Mouse (Mus musculus) heart, embryonic 11.5 days (tissue): ENCODE results near the gene Eqtn. TPM values are rescaled to one million over a fixed set of nuclear protein-coding genes. Genes with fewer than 3 reads are reported as not detected.

Experiments
- ATAC-seq: fragments of 200-750 bp; cut with Nextera tagmentation; replicated peaks from 2 replicates; pipeline ENCODE4 v1.8.0; 2017; ENCODE audit warnings: moderate library complexity; ENCODE audit not compliant: insufficient number of reproducible peaks, low FRiP score, low TSS enrichment
- H3K27ac ChIP-seq: fragments of 300-500 bp; sonication (generic); 2 replicates; pipeline ENCODE4 v1.5.1; 2014; ENCODE audit warnings: mild to moderate bottlenecking, low read depth, low read length
- H3K27me3 ChIP-seq: fragments of 300-500 bp; sonication (generic); 2 replicates; pipeline ENCODE4 v1.6.1; 2014; ENCODE audit warnings: mild to moderate bottlenecking, low read length, mixed read lengths; ENCODE audit not compliant: control insufficient read depth, insufficient read depth
- H3K36me3 ChIP-seq: fragments of 300-500 bp; sonication (generic); 2 replicates; pipeline ENCODE4 v1.6.1; 2014; ENCODE audit warnings: mild to moderate bottlenecking, low read length, moderate library complexity, mixed read lengths; ENCODE audit not compliant: control insufficient read depth, insufficient read depth
- H3K4me1 ChIP-seq: fragments of 300-500 bp; sonication (generic); 2 replicates; pipeline ENCODE4 v1.6.1; 2014; ENCODE audit warnings: low read length; ENCODE audit not compliant: control insufficient read depth, insufficient read depth
- H3K4me2 ChIP-seq: fragments of 300-500 bp; sonication (generic); 2 replicates; pipeline ENCODE4 v1.6.1; 2014; ENCODE audit warnings: mild to moderate bottlenecking, moderate library complexity
- H3K4me3 ChIP-seq: fragments of 300-500 bp; sonication (generic); 2 replicates; pipeline ENCODE4 v1.5.1; 2014; ENCODE audit warnings: low read depth, low read length
- H3K9ac ChIP-seq: fragments of 300-500 bp; sonication (generic); 2 replicates; pipeline ENCODE4 v1.6.1; 2014; ENCODE audit warnings: mild to moderate bottlenecking, low read depth, low read length, moderate library complexity
- H3K9me3 ChIP-seq: fragments of 300-500 bp; sonication (generic); replicated peaks from 2 replicates; pipeline ENCODE4 v1.6.1; 2016; ENCODE audit warnings: low read length; ENCODE audit not compliant: control insufficient read depth
- WGBS: fragments of 180-500 bp; shearing (Covaris S2); extraction: QIAGEN DNeasy Blood & Tissue Kit; methylation state at CpG from one replicate; pipeline ENCODE4 v1.1.7; 2014; ENCODE audit not compliant: insufficient replicate concordance; 5-methylcytosine and 5-hydroxymethylcytosine counted together
- polyA plus RNA-seq: library from polyadenylated mRNA; unstranded; fragments of >200 nt; fragmentation: Nextera tagmentation; extraction: Ambion mirVana; gene quantifications from 2 replicates; pipeline ENCODE4 v1.2.1, GENCODE M21; 2014

Eqtn gene
- polyA plus RNA-seq = 0.23 TPM in 1 of 2 replicates, not detected in the other

DNA sequence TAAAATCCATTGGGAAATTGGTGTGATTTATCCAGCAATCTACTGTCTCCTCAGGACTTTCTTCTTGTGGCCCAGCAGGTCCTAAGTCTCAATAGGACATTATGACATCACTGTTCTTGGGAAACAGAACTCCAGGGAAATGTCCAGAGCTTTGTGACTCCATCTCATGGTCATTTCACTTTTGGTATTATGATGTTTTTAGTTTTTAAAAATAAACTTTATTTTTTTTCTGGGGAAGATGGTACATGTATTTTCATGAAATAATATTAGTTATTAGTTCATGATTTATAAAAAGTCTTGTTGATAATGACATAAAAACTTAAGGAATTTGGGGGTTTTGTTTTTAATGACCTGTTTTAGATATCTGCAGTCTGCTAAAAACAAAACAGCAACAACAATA lies at the start of gene Eqtn:
Gene Eqtn (minus strand): TSS at position 101 of the 400 bp plus-strand sequence.
- H3K9me3 ChIP-seq = no peaks in the 10 kb centered on the region
- no peak within 1 kb of the TSS for H3K9ac ChIP-seq
- H3K27me3 ChIP-seq = no peaks in the 10 kb centered on the region
- H3K4me2 ChIP-seq = no peak within 1 kb of the TSS
- no peak within 1 kb of the TSS for H3K4me3 ChIP-seq
- no peaks in the 10 kb centered on the region for H3K4me1 ChIP-seq
- H3K27ac ChIP-seq = no peak within 1 kb of the TSS
- no peaks in the 10 kb centered on the region for H3K36me3 ChIP-seq
- ATAC-seq = no peak

DNA sequence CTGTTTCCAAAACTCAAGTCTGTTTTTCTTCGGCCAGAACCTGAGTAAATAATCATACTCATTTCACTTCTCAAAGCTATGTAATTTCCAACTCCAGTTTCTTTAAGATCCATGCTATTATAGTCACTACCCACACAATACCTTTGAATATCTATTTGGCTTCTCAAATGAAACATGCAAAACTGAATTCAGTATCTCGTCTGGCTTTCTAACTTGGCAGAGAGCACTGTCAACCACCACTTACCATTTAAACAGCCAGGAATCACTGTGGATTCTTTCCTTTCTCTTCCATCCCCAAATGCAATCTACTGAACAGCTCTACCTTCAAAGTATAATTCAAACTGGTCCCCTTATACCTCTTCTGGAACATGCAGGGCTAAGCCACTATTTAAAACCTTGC lies 44.7 kb upstream of the Eqtn start:
- no peak for ATAC-seq
- no peak overlapping the region for H3K9ac ChIP-seq
- H3K27ac ChIP-seq = no peak overlapping the region
- WGBS = 87% methylated on average over 2 of the region's 2 CpGs
- no peak overlapping the region for H3K4me3 ChIP-seq
- H3K4me2 ChIP-seq = no peak overlapping the region
- no peaks in the 10 kb centered on the region for H3K27me3 ChIP-seq
- H3K4me1 ChIP-seq = peaks cover 10% of the 10 kb centered on the region
- H3K9me3 ChIP-seq = no peaks in the 10 kb centered on the region
- peaks cover 6% of the 10 kb centered on the region; the same call in 1 of the 2 replicates for H3K36me3 ChIP-seq

DNA sequence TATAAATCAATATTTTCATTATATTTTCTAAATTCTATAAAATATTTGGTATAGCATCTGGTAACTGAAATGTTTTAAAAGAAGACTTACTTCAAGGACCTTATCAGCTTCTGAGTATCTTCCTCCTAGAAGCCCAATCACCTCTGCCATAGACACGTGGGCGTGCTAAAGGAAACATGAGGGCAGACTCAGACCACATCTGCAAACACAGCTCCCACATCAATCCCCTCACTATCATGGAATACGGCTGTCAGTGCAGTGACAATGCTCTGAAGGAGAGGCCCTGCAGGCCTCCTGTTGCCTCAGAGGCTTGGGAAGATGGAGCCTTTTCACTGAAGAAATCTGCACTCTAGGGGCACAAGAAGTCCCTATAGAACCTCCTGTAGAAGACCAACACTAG lies 24.1 kb upstream of the Eqtn start:
- WGBS = 75% methylated on average over 3 of the region's 3 CpGs
- Histone ChIP-seq H3K4me1 (no peaks in the 10 kb centered on the region), H3K9ac (no peak overlapping the region), H3K4me3 (no peak overlapping the region), H3K9me3 (no peaks in the 10 kb centered on the region), H3K27ac (no peak overlapping the region), H3K27me3 (no peaks in the 10 kb centered on the region), H3K4me2 (no peak overlapping the region), H3K36me3 (peaks cover 16% of the 10 kb centered on the region)
- ATAC-seq = no peak

DNA sequence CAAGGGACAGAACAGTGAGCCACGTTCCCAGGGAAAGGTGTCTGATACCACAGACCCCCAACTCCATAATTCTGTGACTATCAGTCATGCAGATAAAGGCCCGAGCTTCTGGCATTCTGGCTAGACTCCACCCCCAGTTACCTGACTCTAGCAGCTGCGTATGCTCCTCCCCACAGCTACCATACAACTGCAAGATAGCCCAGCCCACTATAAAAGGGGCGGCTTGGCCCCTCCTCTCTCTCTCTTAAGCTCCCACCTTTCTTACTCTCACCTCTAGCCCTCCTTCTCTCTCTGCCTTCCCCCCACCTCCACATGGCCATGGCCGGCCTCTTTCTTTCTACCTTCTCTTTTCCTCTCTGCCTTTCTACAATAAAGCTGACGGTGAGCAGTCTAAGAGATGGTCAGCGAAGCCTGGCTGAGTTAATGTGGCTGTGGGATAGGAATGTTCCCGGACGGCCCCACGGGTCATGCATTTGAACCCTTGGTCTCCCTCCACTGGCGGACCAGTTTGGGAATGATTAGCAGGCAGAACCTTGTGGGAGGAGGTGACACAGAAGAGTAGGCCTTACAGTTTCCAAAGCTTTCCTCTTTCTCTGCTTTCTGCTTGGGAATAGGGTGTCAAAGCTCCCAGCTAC lies 12.7 kb upstream of the Eqtn start:
- H3K36me3 ChIP-seq = peaks cover 7% of the 10 kb centered on the region; the same call in 1 of the 2 replicates
- no peak for ATAC-seq

DNA sequence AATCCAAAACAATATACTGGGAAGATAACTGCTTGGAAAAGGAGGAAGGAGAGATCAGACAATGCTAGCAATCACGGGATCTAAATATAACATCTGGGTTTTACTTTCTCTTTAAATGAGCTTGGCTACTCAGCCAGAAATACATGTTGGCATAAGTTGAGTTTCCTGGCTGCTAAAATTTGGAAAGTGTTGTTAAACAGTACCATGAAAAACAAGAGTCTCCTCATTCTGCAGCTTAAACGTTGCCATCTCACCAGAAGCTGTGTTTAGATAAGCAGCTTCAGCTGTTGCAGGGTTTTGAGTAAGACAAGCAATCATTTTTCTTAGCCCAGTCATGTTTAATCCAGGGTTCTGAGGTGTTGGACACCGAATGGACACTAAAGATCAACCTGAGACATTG lies 26.9 kb downstream of the Eqtn start:
- Histone ChIP-seq H3K4me1 (no peaks in the 10 kb centered on the region), H3K4me2 (no peak overlapping the region)
- WGBS = 59% methylated on average over 3 of the region's 3 CpGs

More for the DNA sequence above, 12.7 kb upstream of the Eqtn start:
- no peak overlapping the region for H3K9ac ChIP-seq
- no peak overlapping the region for H3K27ac ChIP-seq
- no peak overlapping the region for H3K4me3 ChIP-seq
- H3K27me3 ChIP-seq = no peaks in the 10 kb centered on the region
- WGBS = 69% methylated on average over 11 of the region's 11 CpGs
- no peaks in the 10 kb centered on the region for H3K9me3 ChIP-seq
- H3K4me1 ChIP-seq = no peaks in the 10 kb centered on the region
- no peak overlapping the region for H3K4me2 ChIP-seq

DNA sequence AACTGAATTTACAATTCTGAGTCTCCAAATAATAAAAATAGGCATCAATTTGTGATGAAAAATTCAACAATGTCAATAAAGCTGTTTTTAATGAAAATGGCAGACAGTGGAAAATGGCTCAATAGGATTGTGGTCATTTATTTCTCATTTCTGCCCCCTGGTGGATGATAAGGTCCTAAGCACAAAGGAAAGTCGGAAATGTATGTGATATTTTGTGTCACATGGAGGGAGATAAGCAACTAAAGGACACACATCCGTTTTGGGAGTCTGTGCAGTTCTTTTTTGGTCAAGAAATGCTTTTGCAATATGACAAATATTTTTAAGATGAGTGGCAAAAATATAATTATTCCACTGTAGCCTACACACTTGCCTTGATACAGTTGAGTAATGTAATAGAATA lies 27.9 kb downstream of the Eqtn start:
- ATAC-seq = no peak
- H3K27ac ChIP-seq = no peak overlapping the region
- WGBS = 16% methylated on average over 2 of the region's 2 CpGs
- no peak overlapping the region for H3K4me3 ChIP-seq
- no peaks in the 10 kb centered on the region for H3K4me1 ChIP-seq
- no peak overlapping the region for H3K4me2 ChIP-seq
- H3K27me3 ChIP-seq = no peaks in the 10 kb centered on the region
- no peaks in the 10 kb centered on the region for H3K36me3 ChIP-seq
- H3K9ac ChIP-seq = no peak overlapping the region
- H3K9me3 ChIP-seq = no peaks in the 10 kb centered on the region

More for the DNA sequence above, 26.9 kb downstream of the Eqtn start:
- no peak for ATAC-seq
- Histone ChIP-seq H3K9ac (no peak overlapping the region), H3K27ac (no peak overlapping the region), H3K27me3 (no peaks in the 10 kb centered on the region), H3K4me3 (no peak overlapping the region), H3K36me3 (no peaks in the 10 kb centered on the region), H3K9me3 (no peaks in the 10 kb centered on the region)

Other genes starting within 250 kb of the Eqtn start
- 56.1 and 70.5 TPM in 2 replicates for gene Tek, start 189.6 kb downstream of the Eqtn start, polyA plus RNA-seq
- gene Mysm1, start 50.3 kb upstream of the Eqtn start, polyA plus RNA-seq = 18.9 and 23.9 TPM in 2 replicates
- 33.6 and 34.5 TPM in 2 replicates for gene Jun, start 123.4 kb upstream of the Eqtn start, polyA plus RNA-seq